Mouse (Mus musculus): Measurements from ENCODE around the gene Gm20518. TPM values are rescaled to one million over a fixed set of nuclear protein-coding genes. Genes with fewer than 3 reads are reported as not detected.

Gene Gm20518
- total RNA-seq, 2 experiments from 2014 or later: 0.32 to 0.66 TPM

Other genes starting within 250 kb of the Gm20518 start
- 1 to 10 TPM; 1.2 to 1.8 TPM for gene Ccdc74a, start 245.2 kb downstream of the Gm20518 start, total RNA-seq (2021)
- gene Med15, start 158.8 kb downstream of the Gm20518 start, total RNA-seq (2021): 10 to 100 TPM; 57.1 to 58.2 TPM
- 10 to 100 TPM; 29.8 to 38.3 TPM for gene Klhl22, start 132.1 kb downstream of the Gm20518 start, total RNA-seq (2021)
- gene Scarf2, start 94.4 kb downstream of the Gm20518 start, total RNA-seq (2021): 10 to 100 TPM in 1 of 2 experiments, 1 to 10 TPM in 1; 9.5 to 11.7 TPM
- gene B830017H08Rik, start 58.5 kb downstream of the Gm20518 start, total RNA-seq (2021): not detected
- gene Car15, start 53.3 kb downstream of the Gm20518 start, total RNA-seq (2021): 1 to 10 TPM; 1.8 to 2.2 TPM
- not detected for gene Tssk1, start 2.6 kb upstream of the Gm20518 start, total RNA-seq (2021)
- gene Dgcr2, start 6.9 kb upstream of the Gm20518 start, total RNA-seq (2021): 10 to 100 TPM; 56.7 to 68.6 TPM
- not detected for gene Tssk2, start 7.0 kb upstream of the Gm20518 start, total RNA-seq (2021)
- 10 to 100 TPM; 13.6 to 15.0 TPM for gene Ess2, start 19.7 kb upstream of the Gm20518 start, total RNA-seq (2021)
- gene Gsc2, start 23.4 kb upstream of the Gm20518 start, total RNA-seq (2021): not detected
- gene Slc25a1, start 36.5 kb upstream of the Gm20518 start, total RNA-seq (2021): 100 to 1,000 TPM; 368 to 895 TPM
- gene Vpreb2, start 88.8 kb upstream of the Gm20518 start, total RNA-seq (2021): under 1 TPM in 1 of 2 experiments, not detected in 1; 0.42 TPM
- 10 to 100 TPM; 79.7 to 83.3 TPM for gene Dgcr6, start 161.2 kb upstream of the Gm20518 start, total RNA-seq (2021)
- 10 to 100 TPM; 18.5 to 53.8 TPM for gene Prodh, start 198.5 kb upstream of the Gm20518 start, total RNA-seq (2021)
- gene Rtn4r, start 236.0 kb upstream of the Gm20518 start, total RNA-seq (2021): under 1 TPM; 0.20 to 0.26 TPM

All from adrenal gland, adult 18-20 months (tissue).